Mouse (Mus musculus) intestine, embryonic 16.5 days (tissue): ENCODE measurements around the gene Rab11a. TPM values are rescaled to one million over a fixed set of nuclear protein-coding genes. Genes with fewer than 3 reads are reported as not detected.
"Not testable (repeated sequence)": the region's sequence is repeated elsewhere in the genome, so short reads cannot be mapped to it uniquely, and the experiment has no call there.

Source experiments
- ATAC-seq: fragments of 200-750 bp; cut with Nextera tagmentation; 2 replicates; pipeline ENCODE4 v1.8.0; 2017; ENCODE audit warnings: moderate TSS enrichment, moderate library complexity
- H3K27ac ChIP-seq: fragments of 300-500 bp; sonication (generic); 2 replicates; pipeline ENCODE4 v1.5.1; 2014; ENCODE audit warnings: mild to moderate bottlenecking, low read length
- H3K27me3 ChIP-seq: fragments of 300-500 bp; sonication (generic); replicated peaks from 2 replicates; pipeline ENCODE4 v1.6.1; 2014; ENCODE audit warnings: low read length, control low read depth, mixed read lengths; ENCODE audit not compliant: control insufficient read depth, insufficient read depth
- H3K36me3 ChIP-seq: fragments of 300-500 bp; sonication (generic); 2 replicates; pipeline ENCODE4 v1.6.1; 2014; ENCODE audit warnings: low read length, control low read depth; ENCODE audit not compliant: control insufficient read depth, insufficient read depth
- H3K4me1 ChIP-seq: fragments of 300-500 bp; sonication (generic); 2 replicates; pipeline ENCODE4 v1.6.1; 2014; ENCODE audit warnings: low read length, control low read depth, mixed read lengths; ENCODE audit not compliant: control insufficient read depth, insufficient read depth
- H3K4me2 ChIP-seq: fragments of 300-500 bp; sonication (generic); 2 replicates; pipeline ENCODE4 v1.6.1; 2014; ENCODE audit warnings: low read depth, low read length, control low read depth
- H3K4me3 ChIP-seq: fragments of 300-500 bp; sonication (generic); 2 replicates; pipeline ENCODE4 v1.5.1; 2014; ENCODE audit warnings: mild to moderate bottlenecking, low read length
- H3K9ac ChIP-seq: fragments of 300-500 bp; sonication (generic); 2 replicates; pipeline ENCODE4 v1.6.1; 2014; ENCODE audit warnings: low read depth, low read length
- H3K9me3 ChIP-seq: fragments of 300-500 bp; sonication (generic); 2 replicates; pipeline ENCODE4 v1.6.1; 2016; ENCODE audit warnings: low read length, control low read depth; ENCODE audit not compliant: control insufficient read depth
- WGBS: fragments of 180-500 bp; shearing (Covaris S2); extraction: QIAGEN DNeasy Blood & Tissue Kit; methylation state at CpG from one replicate; pipeline ENCODE4 v1.1.7; 2014; 5-methylcytosine and 5-hydroxymethylcytosine counted together
- polyA plus RNA-seq: library from polyadenylated mRNA; unstranded; fragments of >200 nt; fragmentation: Nextera tagmentation; extraction: Ambion mirVana; gene quantifications from 2 replicates; pipeline ENCODE4 v1.2.1, GENCODE M21; 2015

The Rab11a gene
- polyA plus RNA-seq, 1 experiment from 2014 or later = 645 TPM

DNA sequence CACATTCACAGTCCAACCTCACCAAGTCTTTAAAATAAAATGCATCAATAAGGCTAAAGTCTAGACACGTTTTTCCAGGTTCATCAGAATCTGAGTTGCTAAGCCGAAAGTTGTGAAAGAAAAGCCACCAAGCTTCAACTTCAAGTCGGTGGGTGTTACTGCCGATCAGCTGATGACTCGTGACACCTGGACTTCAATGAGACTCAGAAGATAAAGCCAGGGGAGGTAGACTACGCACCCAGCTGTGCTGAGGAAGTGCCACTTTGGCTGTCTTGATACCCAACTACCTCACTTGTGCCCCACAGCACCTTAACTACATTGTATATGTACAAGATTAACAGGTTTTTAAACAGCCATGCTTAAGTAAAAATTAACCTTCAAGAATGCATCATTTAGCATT, 3.4 kb downstream of the Rab11a start:
- H3K4me1 ChIP-seq = 0 out of 2 replicates have a peak, but pooled peaks cover 4% of the 10 kb centered on the region
- H3K4me3 ChIP-seq = no peak overlapping the region
- no peak for ATAC-seq
- H3K27ac ChIP-seq = no peak overlapping the region
- no peaks in the 10 kb centered on the region for H3K27me3 ChIP-seq
- H3K36me3 ChIP-seq = no peaks in the 10 kb centered on the region
- H3K9me3 ChIP-seq = no peaks in the 10 kb centered on the region
- WGBS = 56% methylated on average over 6 of the region's 6 CpGs
- no peak overlapping the region for H3K4me2 ChIP-seq
- no peak overlapping the region for H3K9ac ChIP-seq

GRCm38 (mm10) chr9:64731029-64731560, 6.5 kb downstream of the Rab11a start:
- Histone ChIP-seq H3K4me2 (no peak overlapping the region), H3K27me3 (no peaks in the 10 kb centered on the region), H3K9me3 (no peaks in the 10 kb centered on the region), H3K9ac (no peak overlapping the region), H3K4me3 (no peak overlapping the region), H3K27ac (no peak overlapping the region), H3K4me1 (0 out of 2 replicates have a peak, but pooled peaks cover 4% of the 10 kb centered on the region), H3K36me3 (no peaks in the 10 kb centered on the region)
- no peak for ATAC-seq
- WGBS = 81% methylated on average over 3 of the region's 3 CpGs

GRCm38 (mm10) chr9:64726454-64726853, 11.1 kb downstream of the Rab11a start:
- Histone ChIP-seq H3K27ac (no peak overlapping the region), H3K36me3 (no peaks in the 10 kb centered on the region), H3K9me3 (no peaks in the 10 kb centered on the region), H3K4me2 (no peak overlapping the region), H3K4me3 (no peak overlapping the region), H3K4me1 (no peaks in the 10 kb centered on the region), H3K27me3 (no peaks in the 10 kb centered on the region), H3K9ac (no peak overlapping the region)
- no peak for ATAC-seq
- WGBS = 82% methylated on average over 5 of the region's 5 CpGs

DNA sequence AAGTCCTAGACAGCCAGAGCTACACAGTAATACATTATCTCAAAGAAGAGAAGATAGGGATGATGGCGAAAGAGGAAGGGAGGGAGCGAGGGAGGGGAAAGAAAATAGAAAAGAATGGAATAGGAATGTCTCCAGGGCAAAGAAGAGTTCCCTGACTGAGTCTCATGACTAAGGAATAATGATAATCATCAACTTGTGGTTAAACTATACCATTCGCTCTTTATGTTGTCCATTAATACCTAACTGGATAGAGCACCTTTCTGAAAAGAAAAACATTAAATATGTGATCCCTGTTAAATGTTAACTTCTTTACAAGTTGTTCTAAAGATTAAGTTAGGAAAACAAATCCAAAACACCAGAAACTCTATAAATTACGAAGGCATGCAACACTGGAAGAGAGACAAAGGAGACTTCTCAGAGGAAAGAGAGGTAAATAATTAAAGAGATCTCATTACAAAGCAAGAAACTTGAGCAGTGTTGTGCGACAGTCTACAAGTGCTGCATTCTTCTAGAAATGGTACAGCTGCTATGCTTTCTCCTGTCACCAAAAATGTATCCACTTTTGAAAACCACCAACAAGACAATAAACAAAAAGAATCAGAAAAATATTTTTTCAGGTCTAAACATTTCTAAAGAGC, 17.9 kb downstream of the Rab11a start:
- no peaks in the 10 kb centered on the region for H3K27me3 ChIP-seq
- H3K4me1 ChIP-seq = no peaks in the 10 kb centered on the region
- no peak overlapping the region for H3K9ac ChIP-seq
- H3K9me3 ChIP-seq = no peaks in the 10 kb centered on the region
- 56% methylated on average over 5 of the region's 5 CpGs for WGBS
- H3K36me3 ChIP-seq = no peaks in the 10 kb centered on the region
- no peak overlapping the region for H3K4me3 ChIP-seq
- H3K4me2 ChIP-seq = no peak overlapping the region
- no peak overlapping the region; the same call in 1 of the 2 replicates for H3K27ac ChIP-seq
- peak; percentile 59; the same call in 1 of the 2 replicates for ATAC-seq

- WGBS = 89% methylated on average over 3 of the region's 5 CpGs
- not testable (repeated sequence) for ATAC-seq, H3K27ac ChIP-seq, H3K4me2 ChIP-seq, H3K4me3 ChIP-seq, H3K4me1 ChIP-seq, H3K36me3 ChIP-seq, H3K27me3 ChIP-seq, H3K9ac ChIP-seq, H3K9me3 ChIP-seq
Observed at GRCm38 (mm10) chr9:64710291-64710690, 27.3 kb downstream of the Rab11a start.

DNA sequence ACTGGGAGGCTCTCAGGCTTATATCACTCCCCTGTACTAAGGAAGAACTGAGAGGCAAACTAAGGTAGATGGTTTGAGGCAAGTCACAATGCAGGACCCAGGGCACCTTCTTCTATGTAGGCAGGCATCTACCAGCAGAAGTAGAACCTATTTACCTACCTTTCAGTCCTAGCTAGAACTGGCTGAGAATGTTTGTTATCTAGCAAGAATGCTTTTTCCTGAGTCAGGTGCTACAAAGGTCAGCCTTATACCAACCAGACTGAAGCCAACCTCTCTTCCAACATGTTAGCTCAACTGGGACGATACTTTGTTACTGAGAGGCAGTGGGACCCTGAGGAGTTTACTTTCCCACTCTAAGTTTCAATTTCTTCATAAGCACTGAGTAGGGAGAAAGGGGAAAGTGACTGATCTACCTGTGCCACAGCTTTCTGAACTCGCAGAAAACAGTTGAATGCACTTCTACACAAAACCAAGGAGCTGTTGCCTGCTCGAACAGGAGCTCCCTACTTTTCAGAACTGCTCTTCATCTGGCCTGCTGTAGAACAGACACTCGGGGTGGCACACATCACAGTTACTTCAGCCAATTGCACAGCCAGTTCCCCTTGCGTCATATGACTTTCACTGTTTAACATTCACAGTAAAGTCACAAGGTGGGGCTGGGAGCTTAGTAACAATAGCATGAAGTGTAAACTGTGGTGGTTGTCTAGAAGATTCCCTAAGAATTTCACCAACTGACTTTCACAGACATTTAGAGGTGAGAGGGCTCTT, 33.3 kb downstream of the Rab11a start:
- 73% methylated on average over 5 of the region's 5 CpGs for WGBS
- Histone ChIP-seq H3K27ac (peak overlapping the region; percentile 43; the same call in 1 of the 2 replicates), H3K36me3 (peaks cover 3% of the 10 kb centered on the region; the same call in 1 of the 2 replicates), H3K9me3 (no peaks in the 10 kb centered on the region), H3K9ac (no peak overlapping the region), H3K27me3 (no peaks in the 10 kb centered on the region), H3K4me3 (no peak overlapping the region), H3K4me2 (no peak overlapping the region), H3K4me1 (peaks cover 26% of the 10 kb centered on the region)
- ATAC-seq = no peak

DNA sequence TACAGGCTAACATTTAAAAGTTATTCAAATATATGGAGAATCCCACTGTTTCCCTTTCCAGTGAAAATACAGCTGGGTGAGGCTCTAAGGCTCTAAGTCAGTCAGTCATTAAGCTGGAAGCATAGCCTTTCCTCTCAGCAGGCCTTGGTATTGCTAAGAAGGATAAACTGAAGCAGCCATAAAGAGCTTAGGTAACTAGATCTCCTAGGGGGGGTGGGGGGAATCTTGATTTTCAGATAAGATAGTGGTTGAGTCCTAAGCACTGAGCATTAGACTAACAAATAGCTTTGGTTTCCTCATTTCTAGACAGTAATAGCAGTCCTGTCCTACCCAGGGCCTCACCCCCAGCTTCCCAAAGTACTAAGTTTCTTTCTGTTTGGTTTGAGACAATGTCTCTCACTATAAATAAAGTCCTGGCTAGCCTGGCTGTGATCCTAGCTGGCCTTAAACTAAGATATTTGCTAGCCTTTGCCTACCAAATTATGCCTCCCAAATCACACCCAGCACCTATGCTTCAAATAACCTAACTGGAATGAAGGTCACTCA, 34.1 kb downstream of the Rab11a start:
- Histone ChIP-seq H3K4me3 (no peak overlapping the region), H3K4me2 (no peak overlapping the region), H3K27me3 (no peaks in the 10 kb centered on the region), H3K9me3 (no peaks in the 10 kb centered on the region), H3K27ac (peak overlapping the region; percentile 43), H3K36me3 (peaks cover 3% of the 10 kb centered on the region; the same call in 1 of the 2 replicates), H3K9ac (no peak overlapping the region), H3K4me1 (peaks cover 26% of the 10 kb centered on the region)
- no peak for ATAC-seq

DNA sequence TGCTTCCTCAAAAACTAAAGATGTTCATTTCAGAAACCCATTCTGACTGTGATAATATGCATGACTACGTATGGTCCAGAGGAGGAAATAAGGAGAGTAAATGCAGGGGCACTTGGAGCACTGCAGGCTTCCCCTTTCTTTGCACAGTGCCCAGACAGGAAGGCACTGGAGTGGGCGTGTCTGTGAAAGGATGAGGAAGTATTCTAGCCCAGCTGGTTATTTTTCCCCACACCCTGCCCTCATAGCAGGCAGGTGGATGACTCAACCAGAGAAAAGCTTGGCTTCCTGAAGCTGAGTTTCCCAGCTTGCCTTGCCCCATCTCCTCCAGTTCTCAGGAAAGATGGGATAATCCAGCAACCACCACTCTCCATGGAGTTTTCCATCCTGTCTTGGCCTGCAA, 34.6 kb downstream of the Rab11a start:
- Histone ChIP-seq H3K9ac (no peak overlapping the region), H3K4me3 (no peak overlapping the region), H3K36me3 (peaks cover 3% of the 10 kb centered on the region; the same call in 1 of the 2 replicates), H3K27ac (peak overlapping the region; percentile 60), H3K4me2 (no peak overlapping the region), H3K27me3 (no peaks in the 10 kb centered on the region), H3K9me3 (no peaks in the 10 kb centered on the region), H3K4me1 (peaks cover 26% of the 10 kb centered on the region)
- ATAC-seq = peak; percentile 82
- 60% methylated on average over 2 of the region's 2 CpGs for WGBS

DNA sequence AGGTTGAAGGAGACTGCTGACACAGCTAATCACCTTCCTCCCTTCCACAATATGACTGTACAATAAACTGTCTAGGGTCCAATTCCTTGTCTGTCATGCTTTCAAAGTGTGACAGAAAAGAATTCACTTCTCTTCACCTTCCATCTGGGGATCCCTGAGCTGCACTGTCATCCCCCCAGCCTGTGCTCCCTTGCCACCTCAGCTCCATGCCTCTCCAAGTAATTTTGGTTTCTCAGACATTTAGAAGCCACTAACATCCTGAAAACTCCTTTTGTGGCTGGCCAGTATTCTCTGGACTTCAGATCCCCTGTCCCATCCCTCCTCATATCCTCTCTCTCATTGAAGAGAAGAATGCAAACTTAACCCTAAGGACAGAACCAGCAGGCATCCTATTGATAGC, 35.2 kb downstream of the Rab11a start:
- H3K9ac ChIP-seq = no peak overlapping the region
- H3K27ac ChIP-seq = peak overlapping the region; percentile 60
- no peak overlapping the region for H3K4me2 ChIP-seq
- no peak for ATAC-seq
- H3K36me3 ChIP-seq = peaks cover 3% of the 10 kb centered on the region; the same call in 1 of the 2 replicates
- no peaks in the 10 kb centered on the region for H3K9me3 ChIP-seq
- peaks cover 26% of the 10 kb centered on the region for H3K4me1 ChIP-seq
- no peak overlapping the region for H3K4me3 ChIP-seq
- H3K27me3 ChIP-seq = no peaks in the 10 kb centered on the region
